Mouse (Mus musculus): ENCODE results near the gene Clpsl2.

DNA sequence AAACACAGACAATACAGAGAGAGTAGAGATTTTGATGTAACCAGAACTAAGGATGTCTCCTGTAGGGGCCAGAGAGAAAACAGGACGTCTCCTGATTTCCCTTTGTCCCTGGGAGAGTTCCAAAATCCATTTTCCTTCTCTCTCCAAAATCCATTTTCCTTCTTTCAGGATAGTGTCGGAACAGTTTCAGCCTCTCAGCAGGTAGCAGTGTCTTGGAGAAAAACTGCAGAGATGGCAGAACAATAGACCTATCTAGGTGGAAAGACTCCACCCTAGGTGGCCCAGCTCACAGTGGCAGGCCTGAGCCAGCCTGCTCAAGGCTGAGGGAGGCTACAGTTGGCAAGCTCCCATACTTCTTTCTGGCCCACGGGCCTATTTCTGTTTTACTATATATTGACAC, 18.3 kb downstream of the Clpsl2 start:
- TF ChIP-seq FLI1 (IDR thresholded peaks at IDR 0.05; ENCODE audit: low read length) (no peak), GATA1 (IDR thresholded peaks at IDR 0.05; ENCODE audit: borderline replicate concordance, low read length) (no peak)
